Mouse (Mus musculus): Measurements from ENCODE around the gene Baiap2l1.

- no peak for TF ChIP-seq CTCF (IDR thresholded peaks at IDR 0.05; ENCODE audit: borderline replicate concordance, control insufficient read depth, extremely low read depth, insufficient read depth, low read length, poor library complexity)
- TF ChIP-seq POLR2A (IDR thresholded peaks at IDR 0.05; ENCODE audit: control insufficient read depth, extremely low read depth, insufficient read depth, low read length, poor library complexity), result no peak
Observed at GRCm38 (mm10) chr5:144215992-144216391, 141.9 kb downstream of the Baiap2l1 start.

Data from thymus, adult 2 months (tissue).